Comparison of ENCODE assay signal across 25 mouse cellular contexts in the genomic region with DNA sequence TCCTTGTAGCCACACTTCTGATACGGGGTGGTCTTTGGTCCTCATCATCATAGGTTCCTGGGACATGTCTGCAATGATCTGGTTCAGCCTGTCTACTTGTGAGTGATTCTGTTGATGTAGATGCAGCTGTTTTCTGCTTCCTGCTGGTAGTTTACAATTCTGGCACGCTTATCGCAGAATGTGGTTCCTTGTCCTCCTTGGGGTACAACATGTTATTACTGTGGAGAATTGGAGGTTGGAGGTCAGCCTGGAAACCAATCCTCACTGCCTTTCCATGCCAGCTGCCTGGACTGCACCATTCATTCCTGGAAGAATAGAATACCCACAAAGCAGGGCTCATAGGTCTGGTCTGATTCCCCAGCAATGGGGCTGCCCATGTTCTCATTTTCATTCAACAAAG. TPM values are rescaled to one million over a fixed set of nuclear protein-coding genes. Genes with fewer than 3 reads are reported as not detected.
DNase-seq lines count a peak whose midpoint lies in the region; ATAC-seq and TF ChIP-seq lines count a peak whose summit lies in the region.
"Had no signal": no experiment of that assay in that cellular context is flagged by ENCODE, and none has a peak within 500 bp of the region (broad histone marks: within the 10 kb centered on the region; RNA-seq: fewer than 3 reads in every experiment).

No protein-coding gene starts in this region.

- DNase-seq in lung, embryonic 14.5 days: peak; percentile 8
- no peak for DNase-seq in lung, postnatal 25 days (ENCODE audit: low spot score)
- peak; percentile 69 for DNase-seq in ovary, adult 18-20 months (ENCODE audit: low spot score)
- DNase-seq in ovary, postnatal 10 days (ENCODE audit: low spot score): no peak
- peak; percentile 39 for DNase-seq in testis, postnatal 10 days (ENCODE audit: low spot score)
- DNase-seq: adrenal gland, adult 2 months; adrenal gland, postnatal 10 days; adrenal gland, postnatal 25 days; cerebellum, adult 11 months; cerebellum, adult 18-20 months; cerebellum, adult 8-10 months; cerebellum, adult 9-11 months; cerebellum, postnatal 14 days; cerebellum, postnatal 36 days; embryo, embryonic 11 days had no signal

- H3K36me3 ChIP-seq in lung, embryonic 14.5 days (ENCODE audit: insufficient read depth): no peaks in the 10 kb centered on the region
- H3K36me3 ChIP-seq: embryonic facial prominence, embryonic 13.5 days; embryonic facial prominence, embryonic 15.5 days; forebrain, embryonic 10.5 days; forebrain, embryonic 12.5 days had no signal

- H3K9ac ChIP-seq in lung, embryonic 14.5 days: no peak overlapping the region
- H3K9ac ChIP-seq: embryonic facial prominence, embryonic 13.5 days; embryonic facial prominence, embryonic 15.5 days; forebrain, embryonic 12.5 days had no signal

- 70% methylated on average over 3 of the region's 3 CpGs for WGBS in lung, embryonic 14.5 days

- no peaks in the 10 kb centered on the region for H3K9me3 ChIP-seq in lung, embryonic 14.5 days (ENCODE audit: low read depth, low read length)
- H3K9me3 ChIP-seq: embryonic facial prominence, embryonic 13.5 days; embryonic facial prominence, embryonic 15.5 days; forebrain, embryonic 10.5 days; forebrain, embryonic 12.5 days had no signal

- no peak for ATAC-seq in lung, embryonic 14.5 days (ENCODE audit: insufficient read depth)
- no peak for ATAC-seq in inflammation-experienced regulatory T-cells, adult 6 months
- ATAC-seq: forebrain, embryonic 14.5 days had no signal

- no peak overlapping the region for H3K4me3 ChIP-seq in lung, embryonic 14.5 days (ENCODE audit: low read depth, low read length)
- H3K4me3 ChIP-seq: embryonic facial prominence, embryonic 13.5 days; embryonic facial prominence, embryonic 15.5 days; erythroblast, embryonic 14.5 days; forebrain, embryonic 10.5 days; forebrain, embryonic 12.5 days had no signal

- H3K4me1 ChIP-seq in lung, embryonic 14.5 days (ENCODE audit: insufficient read depth): no peaks in the 10 kb centered on the region
- H3K4me1 ChIP-seq: embryonic facial prominence, embryonic 13.5 days; embryonic facial prominence, embryonic 15.5 days; forebrain, embryonic 12.5 days had no signal

- H3K4me2 ChIP-seq in lung, embryonic 14.5 days: no peak overlapping the region
- H3K4me2 ChIP-seq: embryonic facial prominence, embryonic 13.5 days; embryonic facial prominence, embryonic 15.5 days; forebrain, embryonic 12.5 days had no signal

- TF ChIP-seq CTCF in lung, embryonic 14.5 days (IDR thresholded peaks at IDR 0.05; ENCODE audit: low read depth): no peak

- no peaks in the 10 kb centered on the region for H3K27me3 ChIP-seq in lung, embryonic 14.5 days (ENCODE audit: insufficient read depth, low read length)
- H3K27me3 ChIP-seq: embryonic facial prominence, embryonic 13.5 days; embryonic facial prominence, embryonic 15.5 days; forebrain, embryonic 12.5 days had no signal

- H3K27ac ChIP-seq in lung, embryonic 14.5 days (ENCODE audit: low read depth): no peak overlapping the region
- H3K27ac ChIP-seq: embryonic facial prominence, embryonic 13.5 days; embryonic facial prominence, embryonic 15.5 days; forebrain, embryonic 10.5 days; forebrain, embryonic 12.5 days had no signal

RNA-seq across cellular contexts. Expression of a gene that starts 13.2 kb away (rescaled TPM):
- polyA plus RNA-seq in lung, embryonic 14.5 days (2014; fragmentation: Nextera tagmentation; extraction: Ambion mirVana): 103 and 116 TPM in 2 replicates
- not detected for polyA plus RNA-seq in inflammation-experienced regulatory T-cells, adult 6 months (2017; shearing (Covaris generic))
- polyA plus RNA-seq: erythroblast, embryonic 14.5 days had no signal

RNA-seq across cellular contexts. Expression of a gene that starts 18.3 kb away (rescaled TPM):
- polyA plus RNA-seq in lung, embryonic 14.5 days (2014; fragmentation: Nextera tagmentation; extraction: Ambion mirVana): 38.1 and 42.5 TPM in 2 replicates
- polyA plus RNA-seq in inflammation-experienced regulatory T-cells, adult 6 months (2017; shearing (Covaris generic)): 1 to 10 TPM; 1.1 to 2.7 (median 1.4) TPM

RNA-seq across cellular contexts. Expression of a gene that starts 30.4 kb away (rescaled TPM):
- polyA plus RNA-seq in lung, embryonic 14.5 days (2014; fragmentation: Nextera tagmentation; extraction: Ambion mirVana): 0.18 and 0.31 TPM in 2 replicates
- not detected for polyA plus RNA-seq in inflammation-experienced regulatory T-cells, adult 6 months (2017; shearing (Covaris generic))
- polyA plus RNA-seq: brain, embryonic 14.5 days; C2C12; embryonic facial prominence, embryonic 11.5 days; embryonic facial prominence, embryonic 13.5 days; embryonic facial prominence, embryonic 15.5 days; forebrain, embryonic 10.5 days; forebrain, embryonic 12.5 days; forebrain, embryonic 14.5 days had no signal

RNA-seq across cellular contexts. Expression of a gene that starts 45.2 kb away (rescaled TPM):
- polyA plus RNA-seq in lung, embryonic 14.5 days (2014; fragmentation: Nextera tagmentation; extraction: Ambion mirVana): 16.0 and 16.8 TPM in 2 replicates
- 1 to 10 TPM; 3.1 to 5.5 (median 5.0) TPM for polyA plus RNA-seq in inflammation-experienced regulatory T-cells, adult 6 months (2017; shearing (Covaris generic))

RNA-seq across cellular contexts. Expression of a gene that starts 55.9 kb away (rescaled TPM):
- polyA plus RNA-seq in lung, embryonic 14.5 days (2014; fragmentation: Nextera tagmentation; extraction: Ambion mirVana): 2.2 and 2.9 TPM in 2 replicates
- not detected for polyA plus RNA-seq in inflammation-experienced regulatory T-cells, adult 6 months (2017; shearing (Covaris generic))
- polyA plus RNA-seq: C2C12; erythroblast, embryonic 14.5 days had no signal

Comparison
In these comparisons a context has a peak if more than half of its experiments do, and no peak if none do; other contexts are left out.
1. DNase-seq: peak in lung, embryonic 14.5 days (single experiment), ovary, adult 18-20 months (single experiment) and testis, postnatal 10 days (single experiment); none in lung, postnatal 25 days (single experiment) and ovary, postnatal 10 days (single experiment).
2. RNA of a gene that starts 13.2 kb away (polyA plus RNA-seq): 103 to 116 TPM in lung, embryonic 14.5 days; not detected in inflammation-experienced regulatory T-cells, adult 6 months; every median in the first group is over 100 times any median in the second.
3. RNA of a gene that starts 18.3 kb away (polyA plus RNA-seq): 38.1 to 42.5 TPM in lung, embryonic 14.5 days; 1.1 to 2.7 TPM in inflammation-experienced regulatory T-cells, adult 6 months; every median in the first group is over 10 times any median in the second.